Mouse (Mus musculus): ENCODE results near the gene Gm12830.

The Gm12830 gene

GRCm38 (mm10) chr4:114821567-114822192, at the start of gene Gm12830:
Gm12830 (plus strand) TSS chr4:114821722.
- peak; percentile 26 for DNase-seq (ENCODE audit: low read depth, low spot score)

DNA sequence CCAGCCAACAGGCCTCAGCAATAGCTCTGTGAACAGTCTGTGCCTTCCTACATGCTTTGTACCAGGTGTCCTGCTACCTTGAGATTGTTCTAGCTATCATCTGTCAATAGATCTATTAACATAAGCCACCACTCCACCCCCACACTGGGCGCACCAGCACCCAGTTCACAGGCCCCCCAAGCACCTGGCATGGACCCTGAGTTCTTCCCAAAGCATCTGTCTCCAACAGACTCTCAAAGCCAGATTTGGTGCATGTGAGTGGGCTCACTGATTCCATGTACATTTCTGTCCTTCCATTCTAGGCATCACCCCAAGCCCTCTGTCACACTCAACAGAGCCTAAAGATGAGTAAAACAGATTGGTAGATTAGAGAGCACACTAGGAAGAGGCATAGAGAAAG, 48.2 kb upstream of the Gm12830 start:
- DNase-seq (ENCODE audit: low read depth, low spot score), result no peak

DNA sequence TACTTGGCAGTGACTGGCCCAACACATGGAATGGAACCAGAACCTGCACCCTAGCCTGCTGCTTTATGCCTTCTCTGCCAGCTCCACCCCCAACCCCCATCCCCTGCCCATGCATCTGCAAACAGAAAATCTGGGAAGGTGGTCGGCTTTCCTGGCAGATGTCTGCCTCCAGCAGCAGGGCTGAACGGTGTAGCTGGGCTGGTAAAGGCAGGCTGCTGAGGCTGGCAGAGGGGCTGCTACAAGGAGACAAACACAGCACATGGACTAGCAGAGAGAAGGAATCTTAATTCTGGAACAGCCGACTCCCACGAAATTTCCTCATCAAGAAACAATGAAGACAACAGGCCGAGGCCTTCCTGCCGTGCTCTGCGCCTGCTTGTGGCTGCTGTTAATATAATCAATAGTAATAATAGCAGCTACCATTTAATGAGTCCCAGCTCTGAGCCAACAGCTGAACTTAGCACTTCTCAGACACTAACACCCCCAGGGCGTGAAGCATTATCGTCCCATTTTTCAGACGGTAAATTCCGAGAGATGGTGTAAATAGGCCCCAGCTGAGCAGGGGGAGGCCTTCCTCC, 43.8 kb upstream of the Gm12830 start:
- DNase-seq (ENCODE audit: low read depth, low spot score), result no peak

GRCm38 (mm10) chr4:114778716-114779474, 42.6 kb upstream of the Gm12830 start:
- DNase-seq (ENCODE audit: low read depth, low spot score), result no peak

DNA sequence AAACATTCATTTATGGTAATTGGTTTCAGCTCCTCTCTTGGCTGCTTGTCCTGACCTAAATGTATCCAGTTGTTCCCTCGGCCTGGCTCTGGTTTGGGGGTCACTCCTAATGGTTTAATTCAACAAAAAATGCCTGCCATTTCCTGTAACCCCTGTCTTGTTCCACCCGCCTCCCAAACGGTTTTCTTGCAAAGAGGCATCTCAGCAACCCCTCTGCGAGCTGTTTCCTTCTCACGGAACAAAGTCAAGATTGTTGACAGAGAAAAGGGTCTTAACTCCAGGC, 42.1 kb upstream of the Gm12830 start:
- no peak for DNase-seq (ENCODE audit: low read depth, low spot score)

DNA sequence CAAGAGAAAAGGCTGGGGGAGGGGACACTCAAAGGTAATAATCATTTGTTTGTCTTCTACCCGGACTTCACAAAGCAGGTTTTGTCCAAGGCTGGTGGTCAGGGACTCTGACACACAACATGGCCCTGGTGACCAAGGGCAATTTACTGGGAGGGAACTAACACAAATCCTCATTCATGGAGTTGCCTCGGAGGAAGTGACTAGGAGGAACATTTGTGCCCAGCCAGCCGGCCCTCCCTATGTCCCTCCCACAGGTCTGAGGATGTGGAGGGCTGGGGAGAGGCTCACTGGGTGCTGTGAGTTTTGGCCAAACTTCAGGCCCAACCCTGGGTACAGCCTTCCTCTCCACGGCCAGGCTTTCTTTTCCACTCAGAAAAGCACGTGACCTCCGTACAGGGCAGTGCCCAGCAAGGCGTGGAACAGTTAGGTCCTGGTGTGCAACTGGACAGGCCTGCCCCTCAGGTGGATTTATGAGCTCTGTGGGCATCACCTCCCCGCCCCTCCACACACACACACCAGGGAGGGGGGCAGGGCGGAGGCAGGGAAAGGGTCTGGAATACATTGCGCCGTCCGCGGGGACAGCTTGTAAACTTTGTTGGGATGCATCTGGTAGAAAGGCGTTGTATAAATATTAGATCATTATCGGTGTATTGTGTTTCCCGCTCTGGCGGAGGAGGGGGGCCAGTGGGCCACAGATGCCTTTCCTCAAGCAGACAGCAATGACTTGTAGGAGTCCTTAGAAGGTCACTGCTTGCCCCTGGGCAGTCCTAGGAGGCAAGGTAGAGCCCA, 41.6 kb upstream of the Gm12830 start:
- DNase-seq (ENCODE audit: low read depth, low spot score), result no peak

DNA sequence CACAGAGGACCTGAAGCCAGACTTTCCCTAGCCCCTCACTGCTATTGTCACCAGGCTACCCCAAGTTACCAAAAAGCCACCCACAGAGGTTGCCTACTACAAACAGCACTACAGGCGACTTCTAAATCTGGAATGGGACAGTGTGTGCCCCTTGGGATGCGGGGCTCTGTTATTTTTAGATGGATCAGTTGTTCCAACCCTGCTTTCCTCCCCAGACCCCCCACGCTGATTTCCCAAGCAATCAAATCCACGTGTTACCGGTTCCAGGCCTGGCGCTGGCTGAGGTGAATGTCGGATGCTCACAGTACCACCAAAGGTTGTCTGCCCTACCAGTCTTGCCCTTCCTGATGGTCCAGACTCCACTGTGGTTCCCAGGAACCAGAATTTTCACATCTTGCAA, 38.7 kb upstream of the Gm12830 start:
- no peak for DNase-seq (ENCODE audit: low read depth, low spot score)

- no peak for DNase-seq (ENCODE audit: low read depth, low spot score)
Observed at GRCm38 (mm10) chr4:114784735-114785134, 36.8 kb upstream of the Gm12830 start.

DNA sequence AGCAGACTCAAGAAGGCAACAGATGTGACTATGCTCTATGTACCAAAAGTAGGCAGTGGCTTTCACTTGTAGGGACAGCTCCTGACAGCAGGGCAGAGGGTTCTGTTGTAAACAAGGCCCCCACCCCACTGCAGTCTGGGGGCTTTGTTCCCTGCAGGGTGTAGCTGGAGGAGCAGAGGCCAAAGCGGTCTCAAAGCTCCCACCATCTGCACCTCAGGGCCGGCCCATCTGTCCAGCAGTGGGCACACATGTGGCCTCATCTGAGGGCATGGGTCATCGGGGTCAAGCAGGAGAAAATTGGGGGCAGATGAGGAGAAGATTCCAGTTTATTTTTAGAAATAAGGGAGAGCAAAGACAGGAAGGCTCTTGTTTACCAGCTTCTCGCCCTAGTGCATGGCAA, 32.7 kb upstream of the Gm12830 start:
- DNase-seq (ENCODE audit: low read depth, low spot score), result no peak

- no peak for DNase-seq (ENCODE audit: low read depth, low spot score)
Observed at GRCm38 (mm10) chr4:114791650-114792049, 29.9 kb upstream of the Gm12830 start.

- DNase-seq (ENCODE audit: low read depth, low spot score), result no peak
Observed at GRCm38 (mm10) chr4:114793836-114794235, 27.7 kb upstream of the Gm12830 start.

- DNase-seq (ENCODE audit: low read depth, low spot score), result no peak
Observed at GRCm38 (mm10) chr4:114797254-114797914, 24.1 kb upstream of the Gm12830 start.

GRCm38 (mm10) chr4:114798041-114798624, 23.4 kb upstream of the Gm12830 start:
- DNase-seq (ENCODE audit: low read depth, low spot score), result no peak

- no peak for DNase-seq (ENCODE audit: low read depth, low spot score)
Observed at GRCm38 (mm10) chr4:114804096-114804495, 17.4 kb upstream of the Gm12830 start.

DNA sequence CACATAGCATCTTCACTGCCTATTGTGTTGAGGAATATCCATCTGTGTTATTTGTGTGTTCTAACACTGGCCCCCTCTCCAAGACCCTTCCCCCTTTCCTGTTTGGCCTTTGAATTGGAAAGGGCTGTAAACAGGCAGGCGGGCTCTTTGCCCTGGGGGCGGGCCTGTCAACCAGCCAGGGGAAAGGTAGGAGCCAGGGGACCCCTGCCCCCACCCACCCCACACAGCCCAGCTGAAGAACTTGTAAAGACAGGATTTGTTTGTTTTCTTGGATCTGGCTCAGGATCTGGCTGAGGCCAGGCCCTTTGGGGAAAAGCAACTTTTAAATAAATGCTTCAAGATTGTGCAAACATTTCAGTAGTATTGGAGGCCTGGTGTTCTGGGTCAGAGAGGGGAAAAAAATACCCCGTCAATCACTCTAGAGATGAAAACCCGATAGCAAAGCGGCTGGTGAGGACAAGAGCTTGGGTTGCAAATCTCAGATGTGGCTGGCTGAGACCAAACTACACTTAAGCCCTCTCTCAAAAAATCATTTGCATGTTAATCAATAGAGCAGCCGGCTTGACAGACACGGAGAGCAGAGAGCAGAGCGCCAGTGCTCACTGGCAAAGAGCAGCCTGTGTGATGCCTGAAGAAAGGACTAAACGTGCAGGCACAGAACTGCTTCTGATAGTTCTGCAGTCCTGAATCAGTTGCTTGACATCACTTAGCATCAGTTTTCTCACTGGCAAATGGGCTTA, 2.4 kb upstream of the Gm12830 start:
- DNase-seq (ENCODE audit: low read depth, low spot score), result peak; percentile 12

DNA sequence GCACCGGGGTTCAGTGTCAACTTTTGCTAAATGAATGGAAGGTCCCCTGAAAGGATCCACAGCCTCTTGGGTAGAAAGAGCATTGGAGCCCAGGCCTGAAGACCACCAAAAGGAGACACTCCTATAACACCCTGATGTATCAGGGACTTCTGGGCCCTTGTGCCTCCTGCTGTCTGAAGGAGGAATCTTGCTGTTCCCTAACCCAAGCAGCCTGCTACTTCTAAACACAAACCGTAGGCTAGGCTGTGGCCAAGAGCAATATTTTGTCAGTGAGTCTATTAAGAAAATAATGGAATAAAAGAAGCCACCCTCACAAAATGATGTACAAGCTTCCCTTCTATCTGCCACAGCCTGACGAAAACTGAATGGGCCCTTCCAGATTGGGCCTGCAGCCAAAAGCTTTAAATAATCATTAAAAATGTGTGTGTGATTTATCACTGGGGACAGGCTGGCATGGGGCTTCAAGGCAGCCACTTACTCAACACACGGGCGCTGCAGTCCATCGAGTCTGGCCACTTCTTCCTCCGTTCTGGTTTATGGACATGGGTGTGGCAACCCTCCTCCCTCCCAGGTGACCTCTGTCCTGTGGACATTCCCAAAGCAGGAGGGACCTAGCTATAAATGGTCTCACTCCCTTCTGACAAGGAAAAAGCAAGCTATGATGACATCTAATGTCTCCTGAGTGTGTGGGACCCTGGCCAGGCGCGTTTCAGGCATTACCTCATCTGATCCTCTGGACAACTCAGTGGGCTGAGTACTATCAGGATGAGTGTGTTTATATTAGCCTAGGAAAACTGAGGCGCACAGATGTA, 13.5 kb downstream of the Gm12830 start:
- DNase-seq (ENCODE audit: low read depth, low spot score), result no peak

- DNase-seq (ENCODE audit: low read depth, low spot score), result no peak
Observed at GRCm38 (mm10) chr4:114841336-114841920, 19.9 kb downstream of the Gm12830 start.

DNA sequence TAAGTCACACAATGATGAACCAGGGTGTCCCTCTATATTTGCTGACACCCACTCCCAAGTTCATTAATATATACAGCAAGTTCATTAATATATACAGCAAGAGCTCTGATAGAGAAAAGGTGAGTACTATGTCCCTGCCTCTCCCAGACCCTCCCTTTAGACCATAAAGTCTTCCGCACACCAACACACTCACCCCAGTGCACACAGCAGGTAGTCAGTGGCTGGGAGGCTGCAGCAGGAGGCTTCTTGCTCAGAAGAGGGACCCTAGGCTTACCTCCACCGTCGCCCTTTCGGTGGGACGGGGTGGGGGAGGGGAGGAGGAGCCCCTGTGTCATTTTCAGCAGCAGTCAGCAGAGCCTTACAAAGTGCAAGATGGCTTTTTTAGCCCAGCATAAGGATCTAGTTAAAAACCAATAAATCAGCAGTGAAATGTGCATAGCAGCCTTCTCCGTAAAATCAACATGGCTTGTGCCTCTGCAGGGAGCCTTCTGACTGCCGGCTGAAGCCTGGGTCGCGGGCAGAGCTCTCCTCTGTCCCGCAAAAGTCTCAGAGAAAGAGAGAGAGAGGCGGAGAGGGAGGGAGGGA, 20.9 kb downstream of the Gm12830 start:
- DNase-seq (ENCODE audit: low read depth, low spot score), result no peak

DNA sequence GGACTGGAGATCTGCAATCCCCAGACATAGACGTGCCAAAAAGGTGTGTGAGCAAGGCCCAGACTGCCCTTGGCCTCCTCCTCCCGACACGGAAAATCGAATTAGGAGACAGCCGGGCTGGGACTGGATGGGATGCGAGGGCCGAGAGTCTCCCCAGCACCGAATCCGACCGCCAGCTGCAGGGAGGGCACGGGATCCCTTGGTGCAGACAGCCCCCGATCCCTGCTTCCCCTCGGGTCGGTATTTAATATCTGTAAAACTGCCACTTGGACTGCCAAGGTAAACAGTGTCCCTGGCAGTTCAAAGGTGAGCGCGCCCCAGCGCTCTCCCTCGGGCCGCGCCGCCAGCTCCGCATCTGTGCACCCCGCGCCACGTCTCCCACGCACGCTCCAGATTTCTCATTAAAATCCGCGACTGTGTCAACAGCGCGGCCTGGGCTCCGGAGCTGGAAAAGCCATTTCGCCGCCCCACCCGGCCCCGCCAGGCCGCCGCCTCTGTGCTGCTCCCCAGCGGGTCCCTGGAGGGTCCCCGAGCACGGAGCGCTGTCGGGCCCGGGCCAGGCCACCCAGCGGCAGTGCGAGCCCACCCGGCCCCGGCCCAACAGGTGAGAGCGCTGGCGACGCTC, 21.7 kb downstream of the Gm12830 start:
- DNase-seq (ENCODE audit: low read depth, low spot score), result no peak
